Mouse (Mus musculus): ENCODE data around the gene Purb. TPM values are rescaled to one million over a fixed set of nuclear protein-coding genes. Genes with fewer than 3 reads are reported as not detected.

The Purb gene
- 49.8 and 52.0 TPM in 2 replicates for polyA plus RNA-seq (2011; ENCODE audit: insufficient read depth, insufficient read length, low read depth, missing spikeins)

DNA sequence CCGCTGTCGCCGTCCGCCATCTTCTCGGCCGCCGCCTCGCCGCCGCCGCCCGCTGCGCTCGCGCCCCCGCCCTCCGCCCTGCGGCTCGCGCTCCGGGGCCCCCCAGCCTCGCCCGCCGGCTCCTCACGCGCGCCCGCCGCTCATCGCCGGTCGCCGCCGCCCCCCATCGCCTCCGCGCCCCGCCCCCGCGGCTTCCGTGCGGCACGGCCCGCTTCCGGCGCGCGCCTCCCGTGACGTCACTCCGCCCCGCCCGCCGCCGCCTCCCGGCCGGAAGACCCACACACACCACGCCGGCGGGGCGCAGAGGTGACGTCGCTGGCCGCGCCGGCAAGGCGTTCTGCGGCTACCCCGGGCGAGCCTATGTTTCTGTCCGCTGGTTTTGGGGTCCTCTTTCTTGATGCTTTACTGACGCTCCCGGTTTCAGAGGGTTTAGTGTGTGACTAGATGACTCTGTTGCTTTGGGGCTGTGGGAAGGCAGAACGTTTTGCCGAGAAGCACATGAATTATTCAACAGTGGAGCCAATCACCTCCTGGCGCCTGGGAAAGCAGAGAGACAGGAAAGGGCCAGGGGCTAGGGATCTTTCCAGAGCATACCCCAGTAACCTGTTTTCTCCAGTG is at the start of gene Purb:
Gene Purb (minus strand): TSS at position 51 of the 618 bp plus-strand sequence.
- no peaks in the 10 kb centered on the region for H3K4me1 ChIP-seq (ENCODE audit: control insufficient read depth, insufficient read depth, low read length)
- peak within 1 kb of the TSS; percentile 98 for H3K4me3 ChIP-seq (ENCODE audit: low read depth, low read length)
- peak within 1 kb of the TSS; percentile 99 for H3K9ac ChIP-seq (ENCODE audit: low read depth, poor library complexity, severe bottlenecking)
- TF ChIP-seq EP300 (IDR thresholded peaks at IDR 0.05; ENCODE audit: insufficient read depth, low read depth, low read length): no peak
- peak; percentile 39 for TF ChIP-seq POLR2A (IDR thresholded peaks at IDR 0.05; ENCODE audit: insufficient read depth, low read length)
- no peaks in the 10 kb centered on the region for H3K27me3 ChIP-seq (ENCODE audit: control insufficient read depth, insufficient read depth, low read length, poor library complexity, severe bottlenecking)
- H3K36me3 ChIP-seq (ENCODE audit: control insufficient read depth, insufficient read depth, low read length, poor library complexity, severe bottlenecking): peaks cover 32% of the 10 kb centered on the region
- H3K9me3 ChIP-seq (replicated peaks; ENCODE audit: control insufficient read depth, insufficient read depth, low read length, poor library complexity, severe bottlenecking): no peaks in the 10 kb centered on the region
- H3K27ac ChIP-seq (ENCODE audit: insufficient read depth, low read length): peak within 1 kb of the TSS; percentile 80

DNA sequence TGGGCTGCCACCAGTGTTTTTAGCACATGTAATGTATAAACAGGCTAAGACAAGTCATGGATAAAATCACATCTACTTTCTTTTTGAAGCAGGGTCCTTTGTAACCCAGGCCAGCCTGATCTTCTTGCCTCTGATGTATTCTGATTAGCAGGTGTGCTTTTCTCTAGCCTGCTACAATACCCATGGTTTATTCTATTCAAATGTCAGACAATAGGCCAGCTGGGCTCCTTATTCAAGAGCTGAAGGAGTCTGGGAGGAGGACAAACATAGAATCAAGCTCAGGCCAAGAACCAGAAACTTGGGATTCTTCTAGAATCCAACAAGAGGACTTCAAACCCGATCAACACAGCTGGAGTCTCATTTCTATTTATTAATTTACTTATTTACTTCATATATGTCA is 49.5 kb upstream of the Purb start:
- Histone ChIP-seq H3K4me3 (ENCODE audit: low read depth, low read length) (no peak overlapping the region), H3K9me3 (replicated peaks; ENCODE audit: control insufficient read depth, insufficient read depth, low read length, poor library complexity, severe bottlenecking) (no peaks in the 10 kb centered on the region), H3K9ac (ENCODE audit: low read depth, poor library complexity, severe bottlenecking) (0 out of 2 replicates have a peak overlapping the region, but pooled peaks have one; percentile 3), H3K27me3 (ENCODE audit: control insufficient read depth, insufficient read depth, low read length, poor library complexity, severe bottlenecking) (no peaks in the 10 kb centered on the region), H3K36me3 (ENCODE audit: control insufficient read depth, insufficient read depth, low read length, poor library complexity, severe bottlenecking) (peaks cover 39% of the 10 kb centered on the region), H3K27ac (ENCODE audit: insufficient read depth, low read length) (peak overlapping the region; percentile 100), H3K4me1 (ENCODE audit: control insufficient read depth, insufficient read depth, low read length) (peaks cover 2% of the 10 kb centered on the region)
- TF ChIP-seq CTCF (IDR thresholded peaks at IDR 0.05; ENCODE audit: low read depth, low read length) (no peak), EP300 (IDR thresholded peaks at IDR 0.05; ENCODE audit: insufficient read depth, low read depth, low read length) (no peak), POLR2A (IDR thresholded peaks at IDR 0.05; ENCODE audit: insufficient read depth, low read length) (no peak)

DNA sequence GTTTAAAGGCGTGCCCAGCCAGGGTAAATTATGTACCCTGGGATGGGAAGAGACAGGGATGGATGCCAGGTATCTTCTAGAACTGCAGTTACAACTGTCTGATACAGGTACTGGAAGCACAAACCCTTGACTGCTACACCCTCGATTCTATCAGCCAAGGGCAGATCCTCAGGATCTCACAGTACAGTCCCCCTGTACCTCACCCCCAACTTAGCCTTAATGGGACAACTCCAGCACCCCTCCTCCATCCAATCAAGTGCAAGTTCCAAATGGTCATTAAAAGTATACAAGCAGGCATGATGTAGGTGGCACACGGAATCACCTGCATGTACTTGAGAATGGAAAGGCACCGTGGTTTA is 49.1 kb upstream of the Purb start:
- Histone ChIP-seq H3K4me1 (ENCODE audit: control insufficient read depth, insufficient read depth, low read length) (peaks cover 2% of the 10 kb centered on the region), H3K36me3 (ENCODE audit: control insufficient read depth, insufficient read depth, low read length, poor library complexity, severe bottlenecking) (peaks cover 39% of the 10 kb centered on the region), H3K9me3 (replicated peaks; ENCODE audit: control insufficient read depth, insufficient read depth, low read length, poor library complexity, severe bottlenecking) (no peaks in the 10 kb centered on the region), H3K4me3 (ENCODE audit: low read depth, low read length) (no peak overlapping the region), H3K27ac (ENCODE audit: insufficient read depth, low read length) (peak overlapping the region; percentile 100), H3K27me3 (ENCODE audit: control insufficient read depth, insufficient read depth, low read length, poor library complexity, severe bottlenecking) (no peaks in the 10 kb centered on the region), H3K9ac (ENCODE audit: low read depth, poor library complexity, severe bottlenecking) (0 out of 2 replicates have a peak overlapping the region, but pooled peaks have one; percentile 3)
- no peak for TF ChIP-seq POLR2A (IDR thresholded peaks at IDR 0.05; ENCODE audit: insufficient read depth, low read length)
- TF ChIP-seq EP300 (IDR thresholded peaks at IDR 0.05; ENCODE audit: insufficient read depth, low read depth, low read length): no peak
- TF ChIP-seq CTCF (IDR thresholded peaks at IDR 0.05; ENCODE audit: low read depth, low read length): no peak

DNA sequence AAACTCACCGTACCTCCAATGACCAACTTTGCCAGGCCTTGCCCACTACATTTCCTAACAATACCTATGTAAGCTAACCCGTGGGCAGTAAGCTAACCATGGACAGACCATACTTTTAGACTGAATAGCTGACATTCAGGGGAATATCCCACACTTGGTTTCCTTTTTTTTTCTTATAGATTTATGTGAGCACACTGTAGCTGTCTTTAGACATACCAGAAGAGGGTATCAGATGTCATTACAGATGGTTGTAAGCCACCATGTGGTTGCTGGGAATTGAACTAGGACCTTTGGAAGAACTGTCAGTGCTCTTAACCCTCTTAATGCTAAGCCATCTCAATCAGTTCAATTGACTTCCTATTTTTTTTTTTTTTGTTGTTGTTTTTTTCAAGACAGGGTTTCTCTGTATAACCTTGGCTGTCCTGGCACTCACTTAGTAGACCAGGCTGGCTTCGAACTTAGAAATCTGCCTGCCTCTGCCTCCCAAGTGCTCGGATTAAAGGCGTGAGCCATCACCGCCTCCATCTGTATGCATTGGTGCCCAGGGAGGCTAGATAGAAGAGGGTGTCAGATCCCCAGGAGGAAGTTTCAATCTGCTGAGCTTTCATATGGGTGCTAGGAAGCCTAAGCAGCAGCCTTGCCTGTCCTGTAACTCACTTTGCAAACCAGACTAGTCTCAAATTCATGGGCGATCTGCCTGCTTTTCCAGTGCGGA is 48.6 kb upstream of the Purb start:
- Histone ChIP-seq H3K4me3 (ENCODE audit: low read depth, low read length) (no peak overlapping the region), H3K9ac (ENCODE audit: low read depth, poor library complexity, severe bottlenecking) (0 out of 2 replicates have a peak overlapping the region, but pooled peaks have one; percentile 3), H3K27me3 (ENCODE audit: control insufficient read depth, insufficient read depth, low read length, poor library complexity, severe bottlenecking) (no peaks in the 10 kb centered on the region), H3K9me3 (replicated peaks; ENCODE audit: control insufficient read depth, insufficient read depth, low read length, poor library complexity, severe bottlenecking) (no peaks in the 10 kb centered on the region), H3K4me1 (ENCODE audit: control insufficient read depth, insufficient read depth, low read length) (peaks cover 2% of the 10 kb centered on the region), H3K27ac (ENCODE audit: insufficient read depth, low read length) (peak overlapping the region; percentile 100), H3K36me3 (ENCODE audit: control insufficient read depth, insufficient read depth, low read length, poor library complexity, severe bottlenecking) (peaks cover 39% of the 10 kb centered on the region)
- TF ChIP-seq POLR2A (IDR thresholded peaks at IDR 0.05; ENCODE audit: insufficient read depth, low read length): no peak
- no peak for TF ChIP-seq CTCF (IDR thresholded peaks at IDR 0.05; ENCODE audit: low read depth, low read length)
- no peak for TF ChIP-seq EP300 (IDR thresholded peaks at IDR 0.05; ENCODE audit: insufficient read depth, low read depth, low read length)

DNA sequence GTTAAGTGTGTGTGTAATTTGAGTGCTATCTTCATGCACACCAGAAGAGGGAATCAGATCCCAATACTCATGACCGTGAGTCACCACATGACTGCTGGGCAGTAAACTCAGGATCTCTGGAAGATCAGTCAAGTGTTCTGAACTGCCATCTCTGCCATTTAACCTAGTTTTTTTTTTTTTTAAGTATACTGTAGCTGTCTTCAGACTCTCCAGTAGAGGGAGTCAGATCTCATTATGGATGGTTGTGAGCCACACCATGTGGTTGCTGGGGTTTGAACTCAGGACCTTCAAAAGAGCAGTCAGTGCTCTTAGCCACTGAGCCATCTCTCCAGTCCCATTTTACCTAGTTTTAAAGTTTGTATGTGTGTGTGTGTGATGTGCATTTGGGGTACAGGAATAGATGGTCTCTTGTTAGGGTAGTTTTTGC is 48.0 kb upstream of the Purb start:
- no peak overlapping the region for H3K9ac ChIP-seq (ENCODE audit: low read depth, poor library complexity, severe bottlenecking)
- no peak overlapping the region for H3K27ac ChIP-seq (ENCODE audit: insufficient read depth, low read length)
- no peak overlapping the region for H3K4me3 ChIP-seq (ENCODE audit: low read depth, low read length)
- TF ChIP-seq EP300 (IDR thresholded peaks at IDR 0.05; ENCODE audit: insufficient read depth, low read depth, low read length) (no peak), CTCF (IDR thresholded peaks at IDR 0.05; ENCODE audit: low read depth, low read length) (no peak), POLR2A (IDR thresholded peaks at IDR 0.05; ENCODE audit: insufficient read depth, low read length) (no peak)
- peaks cover 39% of the 10 kb centered on the region for H3K36me3 ChIP-seq (ENCODE audit: control insufficient read depth, insufficient read depth, low read length, poor library complexity, severe bottlenecking)
- H3K4me1 ChIP-seq (ENCODE audit: control insufficient read depth, insufficient read depth, low read length): peaks cover 2% of the 10 kb centered on the region
- no peaks in the 10 kb centered on the region for H3K9me3 ChIP-seq (replicated peaks; ENCODE audit: control insufficient read depth, insufficient read depth, low read length, poor library complexity, severe bottlenecking)
- no peaks in the 10 kb centered on the region for H3K27me3 ChIP-seq (ENCODE audit: control insufficient read depth, insufficient read depth, low read length, poor library complexity, severe bottlenecking)
